Mouse (Mus musculus): ENCODE measurements around the gene Dnah14. TPM values are rescaled to one million over a fixed set of nuclear protein-coding genes. Genes with fewer than 3 reads are reported as not detected.
A peak's percentile ranks its signal among the peaks of the same experiment; 100 is the strongest.

Dnah14 gene
- polyA plus RNA-seq, 1 experiment from 2014 or later: 1.8 TPM

GRCm38 (mm10) chr1:181569447-181569846 is 6.9 kb upstream of the Dnah14 start:
- WGBS: 33% methylated on average over 9 of the region's 9 CpGs
- no peak overlapping the region for H3K4me3 ChIP-seq (ENCODE audit: low read depth, low read length)
- H3K9me3 ChIP-seq (ENCODE audit: control insufficient read depth, low read length): no peaks in the 10 kb centered on the region
- H3K9ac ChIP-seq (ENCODE audit: low read depth, low read length): no peak overlapping the region
- no peaks in the 10 kb centered on the region for H3K36me3 ChIP-seq (ENCODE audit: control insufficient read depth, insufficient read depth, low read length)
- no peak for ATAC-seq (ENCODE audit: low read depth)
- H3K4me1 ChIP-seq (ENCODE audit: control insufficient read depth, insufficient read depth, low read length): no peaks in the 10 kb centered on the region
- no peak overlapping the region for H3K4me2 ChIP-seq (ENCODE audit: low read depth, low read length)
- H3K27me3 ChIP-seq (replicated peaks; ENCODE audit: control insufficient read depth, insufficient read depth, low read length): no peaks in the 10 kb centered on the region
- no peak overlapping the region for H3K27ac ChIP-seq (replicated peaks; ENCODE audit: low read depth, low read length)
- no peak for DNase-seq (ENCODE audit: low spot score)

- H3K4me2 ChIP-seq (ENCODE audit: low read depth, low read length): peak overlapping the region; percentile 28; the same call in 1 of the 2 replicates
- DNase-seq (ENCODE audit: low spot score) (peak; percentile 68), ATAC-seq (ENCODE audit: low read depth) (0 out of 2 replicates have a peak, but pooled peaks have one; percentile 22)
- H3K9me3 ChIP-seq (ENCODE audit: control insufficient read depth, low read length): no peaks in the 10 kb centered on the region
- peaks cover 4% of the 10 kb centered on the region; the same call in 1 of the 2 replicates for H3K4me1 ChIP-seq (ENCODE audit: control insufficient read depth, insufficient read depth, low read length)
- no peaks in the 10 kb centered on the region for H3K36me3 ChIP-seq (ENCODE audit: control insufficient read depth, insufficient read depth, low read length)
- no peak overlapping the region for H3K27ac ChIP-seq (replicated peaks; ENCODE audit: low read depth, low read length)
- WGBS: 56% methylated on average over 8 of the region's 8 CpGs
- H3K9ac ChIP-seq (ENCODE audit: low read depth, low read length): no peak overlapping the region
- no peak overlapping the region for H3K4me3 ChIP-seq (ENCODE audit: low read depth, low read length)
- H3K27me3 ChIP-seq (replicated peaks; ENCODE audit: control insufficient read depth, insufficient read depth, low read length): no peaks in the 10 kb centered on the region
Measured at GRCm38 (mm10) chr1:181583152-181583551, 6.8 kb downstream of the Dnah14 start.

GRCm38 (mm10) chr1:181589116-181589515 is 12.8 kb downstream of the Dnah14 start:
- H3K4me2 ChIP-seq (ENCODE audit: low read depth, low read length): no peak overlapping the region
- no peak for ATAC-seq (ENCODE audit: low read depth)
- whole genome bisulfite sequencing: 73% methylated on average over 4 of the region's 6 CpGs

GRCm38 (mm10) chr1:181599376-181599775 is 23.0 kb downstream of the Dnah14 start:
- Histone ChIP-seq H3K36me3 (ENCODE audit: control insufficient read depth, insufficient read depth, low read length) (no peaks in the 10 kb centered on the region), H3K27me3 (replicated peaks; ENCODE audit: control insufficient read depth, insufficient read depth, low read length) (no peaks in the 10 kb centered on the region), H3K27ac (replicated peaks; ENCODE audit: low read depth, low read length) (no peak overlapping the region), H3K4me2 (ENCODE audit: low read depth, low read length) (no peak overlapping the region), H3K9ac (ENCODE audit: low read depth, low read length) (no peak overlapping the region), H3K4me3 (ENCODE audit: low read depth, low read length) (no peak overlapping the region), H3K9me3 (ENCODE audit: control insufficient read depth, low read length) (no peaks in the 10 kb centered on the region), H3K4me1 (ENCODE audit: control insufficient read depth, insufficient read depth, low read length) (no peaks in the 10 kb centered on the region)
- no peak for ATAC-seq (ENCODE audit: low read depth)
- WGBS: 33% methylated on average over 4 of the region's 4 CpGs
- no peak for DNase-seq (ENCODE audit: low spot score)

More at GRCm38 (mm10) chr1:181589116-181589515, 12.8 kb downstream of the Dnah14 start:
- no peaks in the 10 kb centered on the region for H3K9me3 ChIP-seq (ENCODE audit: control insufficient read depth, low read length)
- no peaks in the 10 kb centered on the region for H3K4me1 ChIP-seq (ENCODE audit: control insufficient read depth, insufficient read depth, low read length)
- no peak overlapping the region for H3K27ac ChIP-seq (replicated peaks; ENCODE audit: low read depth, low read length)
- no peaks in the 10 kb centered on the region for H3K36me3 ChIP-seq (ENCODE audit: control insufficient read depth, insufficient read depth, low read length)
- no peak overlapping the region for H3K4me3 ChIP-seq (ENCODE audit: low read depth, low read length)
- DNase-seq (ENCODE audit: low spot score): no peak
- H3K27me3 ChIP-seq (replicated peaks; ENCODE audit: control insufficient read depth, insufficient read depth, low read length): no peaks in the 10 kb centered on the region
- H3K9ac ChIP-seq (ENCODE audit: low read depth, low read length): no peak overlapping the region

- Histone ChIP-seq H3K4me2 (ENCODE audit: low read depth, low read length) (no peak overlapping the region), H3K27me3 (replicated peaks; ENCODE audit: control insufficient read depth, insufficient read depth, low read length) (no peaks in the 10 kb centered on the region), H3K9ac (ENCODE audit: low read depth, low read length) (no peak overlapping the region), H3K4me1 (ENCODE audit: control insufficient read depth, insufficient read depth, low read length) (no peaks in the 10 kb centered on the region), H3K9me3 (ENCODE audit: control insufficient read depth, low read length) (no peaks in the 10 kb centered on the region), H3K36me3 (ENCODE audit: control insufficient read depth, insufficient read depth, low read length) (no peaks in the 10 kb centered on the region), H3K4me3 (ENCODE audit: low read depth, low read length) (no peak overlapping the region), H3K27ac (replicated peaks; ENCODE audit: low read depth, low read length) (no peak overlapping the region)
- ATAC-seq (ENCODE audit: low read depth) (no peak), DNase-seq (ENCODE audit: low spot score) (peak; percentile 12)
- 42% methylated on average over 3 of the region's 3 CpGs for WGBS
Measured at GRCm38 (mm10) chr1:181611118-181611517, 34.8 kb downstream of the Dnah14 start.

GRCm38 (mm10) chr1:181615866-181616491 is 39.6 kb downstream of the Dnah14 start:
- H3K4me1 ChIP-seq (ENCODE audit: control insufficient read depth, insufficient read depth, low read length): no peaks in the 10 kb centered on the region
- H3K9ac ChIP-seq (ENCODE audit: low read depth, low read length): no peak overlapping the region
- H3K9me3 ChIP-seq (ENCODE audit: control insufficient read depth, low read length): no peaks in the 10 kb centered on the region
- no peak overlapping the region for H3K4me2 ChIP-seq (ENCODE audit: low read depth, low read length)
- no peak overlapping the region for H3K4me3 ChIP-seq (ENCODE audit: low read depth, low read length)
- no peaks in the 10 kb centered on the region for H3K36me3 ChIP-seq (ENCODE audit: control insufficient read depth, insufficient read depth, low read length)
- 32% methylated on average over 11 of the region's 11 CpGs for WGBS
- 0 out of 2 replicates have a peak, but pooled peaks have one; percentile 60 for ATAC-seq (ENCODE audit: low read depth)
- no peak overlapping the region for H3K27ac ChIP-seq (replicated peaks; ENCODE audit: low read depth, low read length)
- DNase-seq (ENCODE audit: low spot score): peak; percentile 72
- no peaks in the 10 kb centered on the region for H3K27me3 ChIP-seq (replicated peaks; ENCODE audit: control insufficient read depth, insufficient read depth, low read length)

DNA sequence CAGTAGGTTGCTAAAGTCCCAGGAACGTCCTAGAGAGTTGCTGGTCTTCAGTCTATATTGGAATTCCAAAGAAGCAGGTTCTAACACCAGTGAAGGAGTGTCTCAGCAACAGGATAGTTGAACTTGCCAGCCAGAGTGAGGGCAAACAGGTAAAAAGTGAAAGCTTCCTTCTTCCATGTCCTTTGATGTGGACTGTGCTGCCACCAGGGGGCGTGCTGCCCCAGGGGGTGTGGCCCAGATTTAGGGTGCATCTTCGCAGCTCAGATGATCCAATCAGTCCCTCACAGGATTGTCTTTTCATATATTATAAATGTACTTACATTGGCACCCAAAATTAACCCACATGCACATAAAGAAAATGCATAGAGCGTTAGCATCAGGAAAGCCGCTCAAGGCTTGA is 41.0 kb downstream of the Dnah14 start:
- Histone ChIP-seq H3K4me1 (ENCODE audit: control insufficient read depth, insufficient read depth, low read length) (no peaks in the 10 kb centered on the region), H3K4me2 (ENCODE audit: low read depth, low read length) (no peak overlapping the region), H3K9me3 (ENCODE audit: control insufficient read depth, low read length) (no peaks in the 10 kb centered on the region), H3K9ac (ENCODE audit: low read depth, low read length) (no peak overlapping the region), H3K27ac (replicated peaks; ENCODE audit: low read depth, low read length) (no peak overlapping the region), H3K36me3 (ENCODE audit: control insufficient read depth, insufficient read depth, low read length) (no peaks in the 10 kb centered on the region), H3K27me3 (replicated peaks; ENCODE audit: control insufficient read depth, insufficient read depth, low read length) (no peaks in the 10 kb centered on the region), H3K4me3 (ENCODE audit: low read depth, low read length) (no peak overlapping the region)
- ATAC-seq (ENCODE audit: low read depth) (no peak), DNase-seq (ENCODE audit: low spot score) (no peak)
- 47% methylated on average over 5 of the region's 5 CpGs for WGBS

GRCm38 (mm10) chr1:181623149-181623680 is 46.9 kb downstream of the Dnah14 start:
- no peaks in the 10 kb centered on the region for H3K9me3 ChIP-seq (ENCODE audit: control insufficient read depth, low read length)
- H3K27me3 ChIP-seq (replicated peaks; ENCODE audit: control insufficient read depth, insufficient read depth, low read length): no peaks in the 10 kb centered on the region
- whole genome bisulfite sequencing: 56% methylated on average over 6 of the region's 6 CpGs
- no peak overlapping the region for H3K9ac ChIP-seq (ENCODE audit: low read depth, low read length)
- 0 out of 2 replicates have a peak, but pooled peaks cover 2% of the 10 kb centered on the region for H3K4me1 ChIP-seq (ENCODE audit: control insufficient read depth, insufficient read depth, low read length)
- H3K4me2 ChIP-seq (ENCODE audit: low read depth, low read length): no peak overlapping the region
- no peaks in the 10 kb centered on the region for H3K36me3 ChIP-seq (ENCODE audit: control insufficient read depth, insufficient read depth, low read length)
- no peak overlapping the region for H3K27ac ChIP-seq (replicated peaks; ENCODE audit: low read depth, low read length)
- DNase-seq (ENCODE audit: low spot score): peak; percentile 41
- ATAC-seq (ENCODE audit: low read depth): no peak
- H3K4me3 ChIP-seq (ENCODE audit: low read depth, low read length): no peak overlapping the region

DNA sequence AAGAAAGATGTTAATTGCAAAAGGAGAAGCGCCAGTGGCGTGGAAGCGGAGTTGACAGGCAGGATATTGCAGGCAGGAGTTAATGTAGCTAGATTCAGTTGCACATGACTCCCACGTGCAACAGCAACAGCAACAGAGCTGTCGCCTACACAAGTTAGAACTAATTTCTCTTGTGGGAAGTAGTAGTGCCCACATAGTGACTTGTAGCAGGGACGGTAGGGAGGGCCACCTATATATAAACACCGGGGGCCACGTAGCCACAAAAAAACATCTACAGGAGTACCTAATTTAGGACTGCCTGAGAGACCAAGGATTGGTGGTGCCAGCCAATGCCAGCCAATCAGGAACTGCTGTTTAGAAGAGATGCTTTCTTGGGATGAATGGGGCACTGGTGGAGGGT is 48.5 kb downstream of the Dnah14 start:
- Histone ChIP-seq H3K4me1 (ENCODE audit: control insufficient read depth, insufficient read depth, low read length) (0 out of 2 replicates have a peak, but pooled peaks cover 6% of the 10 kb centered on the region), H3K4me3 (ENCODE audit: low read depth, low read length) (no peak overlapping the region), H3K4me2 (ENCODE audit: low read depth, low read length) (no peak overlapping the region), H3K27ac (replicated peaks; ENCODE audit: low read depth, low read length) (no peak overlapping the region), H3K27me3 (replicated peaks; ENCODE audit: control insufficient read depth, insufficient read depth, low read length) (no peaks in the 10 kb centered on the region), H3K9ac (ENCODE audit: low read depth, low read length) (no peak overlapping the region), H3K36me3 (ENCODE audit: control insufficient read depth, insufficient read depth, low read length) (no peaks in the 10 kb centered on the region), H3K9me3 (ENCODE audit: control insufficient read depth, low read length) (no peaks in the 10 kb centered on the region)
- 84% methylated on average over 8 of the region's 8 CpGs for WGBS
- no peak for DNase-seq (ENCODE audit: low spot score)
- no peak for ATAC-seq (ENCODE audit: low read depth)

Data from embryonic facial prominence, embryonic 14.5 days (tissue).